Mouse (Mus musculus) lung, embryonic 16.5 days (tissue): Measurements from ENCODE around the gene Cdk5. TPM values are rescaled to one million over a fixed set of nuclear protein-coding genes. Genes with fewer than 3 reads are reported as not detected.

ENCODE experiments used
- ATAC-seq: fragments of 200-750 bp; cut with Nextera tagmentation; 2 replicates; pipeline ENCODE4 v1.8.0; 2017; ENCODE audit warnings: low read depth, mild to moderate bottlenecking, moderate library complexity
- H3K27ac ChIP-seq: fragments of 300-500 bp; sonication (generic); 2 replicates; pipeline ENCODE4 v1.5.1; 2014; ENCODE audit warnings: mild to moderate bottlenecking, control low read depth, low read length
- H3K27me3 ChIP-seq: fragments of 300-500 bp; sonication (generic); 2 replicates; pipeline ENCODE4 v1.6.1; 2014; ENCODE audit warnings: low read depth, low read length, mixed read lengths; ENCODE audit not compliant: control insufficient read depth, insufficient read depth
- H3K36me3 ChIP-seq: fragments of 300-500 bp; sonication (generic); 2 replicates; pipeline ENCODE4 v1.6.1; 2014; ENCODE audit warnings: low read length; ENCODE audit not compliant: control insufficient read depth, insufficient read depth
- H3K4me1 ChIP-seq: fragments of 300-500 bp; sonication (generic); replicated peaks from 2 replicates; pipeline ENCODE4 v1.6.1; 2014; ENCODE audit warnings: low read length, mixed read lengths; ENCODE audit not compliant: control insufficient read depth, insufficient read depth
- H3K4me2 ChIP-seq: fragments of 300-500 bp; sonication (generic); 2 replicates; pipeline ENCODE4 v1.6.1; 2014; ENCODE audit warnings: low read depth, low read length, control low read depth
- H3K4me3 ChIP-seq: fragments of 300-500 bp; sonication (generic); 2 replicates; pipeline ENCODE4 v1.5.1; 2014; ENCODE audit warnings: mild to moderate bottlenecking, low read length, control low read depth
- H3K9ac ChIP-seq: fragments of 300-500 bp; sonication (generic); 2 replicates; pipeline ENCODE4 v1.6.1; 2014; ENCODE audit warnings: low read length, control low read depth
- H3K9me3 ChIP-seq: fragments of 300-500 bp; sonication (generic); 2 replicates; pipeline ENCODE4 v1.6.1; 2016; ENCODE audit warnings: low read length; ENCODE audit not compliant: control insufficient read depth
- WGBS: fragments of 180-500 bp; shearing (Covaris S2); extraction: QIAGEN DNeasy Blood & Tissue Kit; methylation state at CpG from one replicate; pipeline ENCODE4 v1.1.7; 2014; 5-methylcytosine and 5-hydroxymethylcytosine counted together
- polyA plus RNA-seq: library from polyadenylated mRNA; unstranded; fragments of >200 nt; fragmentation: Nextera tagmentation; extraction: Ambion mirVana; gene quantifications from 2 replicates; pipeline ENCODE4 v1.2.1, GENCODE M21; 2015

Gene Cdk5
- polyA plus RNA-seq = 43.0 and 45.8 TPM in 2 replicates

DNA sequence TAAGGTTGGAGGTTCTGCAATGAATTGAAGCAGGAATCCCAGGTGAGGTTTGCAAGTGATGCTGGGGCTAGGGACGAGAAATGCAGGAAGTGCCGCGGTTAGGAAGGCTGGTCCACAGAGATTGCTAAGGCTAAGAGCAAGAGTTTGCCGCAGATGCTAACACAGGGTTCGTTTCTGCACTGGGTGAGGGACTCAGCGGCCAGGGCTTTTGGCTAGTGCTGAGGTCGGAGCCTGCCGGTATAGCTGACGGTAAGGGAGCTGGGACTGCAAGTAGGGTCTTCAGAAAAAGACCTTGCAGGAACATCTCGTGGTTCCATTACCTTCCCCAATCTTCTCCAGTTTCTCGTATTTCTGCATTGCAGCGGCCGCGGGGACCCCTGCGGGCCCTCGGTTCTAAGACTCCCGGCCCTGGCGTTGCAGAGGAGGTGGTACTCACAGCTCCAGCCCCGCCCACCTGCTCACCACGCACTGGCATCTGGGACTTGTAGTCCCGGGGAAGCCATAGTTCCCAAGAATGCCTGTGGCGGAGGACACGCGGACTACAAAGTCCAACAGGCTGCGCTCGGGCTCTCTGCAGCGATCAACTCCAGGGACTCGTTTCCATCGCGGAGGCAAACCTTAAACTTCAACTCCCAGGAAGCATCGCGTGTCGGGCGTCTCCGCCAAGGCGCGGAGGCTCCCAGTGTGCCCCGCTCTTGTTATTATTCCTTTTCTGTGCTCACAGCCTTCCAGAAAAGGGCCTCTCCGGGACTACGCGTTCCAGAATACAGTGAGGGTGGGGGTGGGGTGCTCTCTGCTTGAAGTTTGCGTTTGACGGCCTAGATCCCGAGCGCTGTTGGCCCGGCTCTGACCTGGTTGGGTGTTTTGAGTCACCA, at the start of gene Cdk5, which contains the start of gene Slc4a2:
Cdk5 (minus strand) TSS at position 402 of the 875 bp plus-strand sequence.
Slc4a2 (plus strand) TSS at position 709 of the 875 bp plus-strand sequence.
- Histone ChIP-seq H3K9ac (peak within 1 kb of the TSS; percentile 73), H3K9me3 (no peaks in the 10 kb centered on the region), H3K36me3 (peaks cover 4% of the 10 kb centered on the region; the same call in 1 of the 2 replicates), H3K4me3 (peak within 1 kb of the TSS; percentile 59), H3K27ac (peak within 1 kb of the TSS; percentile 98), H3K4me1 (peaks cover 26% of the 10 kb centered on the region), H3K4me2 (peak within 1 kb of the TSS; percentile 84), H3K27me3 (no peaks in the 10 kb centered on the region)
- peak; percentile 93 for ATAC-seq
- WGBS = under 1% methylated on average over 46 of the region's 46 CpGs

DNA sequence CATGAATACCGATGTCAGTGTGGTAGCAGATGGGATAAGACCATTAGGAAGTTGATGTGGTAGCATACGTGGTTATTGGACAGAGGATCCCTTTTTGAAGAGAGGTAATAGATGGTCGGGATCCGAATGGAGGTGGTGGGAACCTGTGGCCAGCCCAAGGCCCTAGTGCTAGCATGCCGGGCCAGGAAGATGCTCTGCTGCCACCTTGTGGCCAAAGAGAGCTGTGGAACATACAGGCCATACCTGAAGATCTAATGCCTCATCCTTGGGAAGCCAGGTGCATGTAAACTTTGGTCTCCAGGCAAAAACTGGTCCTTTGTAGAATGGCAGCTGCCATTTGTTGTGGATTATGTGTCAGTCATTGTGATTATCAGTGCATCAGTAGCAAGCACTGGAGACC, 47.3 kb upstream of the Cdk5 start:
- Histone ChIP-seq H3K36me3 (no peaks in the 10 kb centered on the region), H3K27ac (no peak overlapping the region), H3K9me3 (no peaks in the 10 kb centered on the region), H3K4me1 (peaks cover 22% of the 10 kb centered on the region), H3K4me3 (no peak overlapping the region), H3K27me3 (no peaks in the 10 kb centered on the region), H3K4me2 (no peak overlapping the region), H3K9ac (no peak overlapping the region)
- 10% methylated on average over 5 of the region's 5 CpGs for WGBS
- ATAC-seq = 0 out of 2 replicates have a peak, but pooled peaks have one; percentile 21

- H3K9me3 ChIP-seq = no peaks in the 10 kb centered on the region
- ATAC-seq = no peak
- no peak overlapping the region for H3K4me2 ChIP-seq
- H3K27me3 ChIP-seq = no peaks in the 10 kb centered on the region
- peak overlapping the region; percentile 26; the same call in 1 of the 2 replicates for H3K9ac ChIP-seq
- no peaks in the 10 kb centered on the region for H3K36me3 ChIP-seq
- no peak overlapping the region for H3K27ac ChIP-seq
- H3K4me3 ChIP-seq = no peak overlapping the region
- no peaks in the 10 kb centered on the region for H3K4me1 ChIP-seq
- WGBS = 52% methylated on average over 12 of the region's 12 CpGs
These were observed 43.4 kb upstream of the Cdk5 start for GRCm38 (mm10) chr5:24466762-24467161.

- H3K9ac ChIP-seq = peak overlapping the region; percentile 22
- H3K27ac ChIP-seq = peak overlapping the region; percentile 84
- no peak overlapping the region for H3K4me2 ChIP-seq
- ATAC-seq = no peak
- no peak overlapping the region for H3K4me3 ChIP-seq
- no peaks in the 10 kb centered on the region for H3K27me3 ChIP-seq
- WGBS = 59% methylated on average over 7 of the region's 7 CpGs
- H3K9me3 ChIP-seq = no peaks in the 10 kb centered on the region
- H3K4me1 ChIP-seq = peaks cover 31% of the 10 kb centered on the region
- H3K36me3 ChIP-seq = no peaks in the 10 kb centered on the region
These were observed 32.3 kb upstream of the Cdk5 start for GRCm38 (mm10) chr5:24455613-24456012.

GRCm38 (mm10) chr5:24455076-24455475, 31.7 kb upstream of the Cdk5 start:
- Histone ChIP-seq H3K27me3 (no peaks in the 10 kb centered on the region), H3K9ac (peak overlapping the region; percentile 22; the same call in 1 of the 2 replicates), H3K4me2 (0 out of 2 replicates have a peak overlapping the region, but pooled peaks have one; percentile 3), H3K4me3 (no peak overlapping the region), H3K4me1 (peaks cover 31% of the 10 kb centered on the region), H3K27ac (peak overlapping the region; percentile 84), H3K9me3 (no peaks in the 10 kb centered on the region), H3K36me3 (no peaks in the 10 kb centered on the region)
- WGBS = 64% methylated on average over 3 of the region's 3 CpGs
- no peak for ATAC-seq

- peak overlapping the region; percentile 95 for H3K4me2 ChIP-seq
- H3K4me3 ChIP-seq = peak overlapping the region; percentile 89
- no peaks in the 10 kb centered on the region for H3K27me3 ChIP-seq
- H3K4me1 ChIP-seq = peaks cover 31% of the 10 kb centered on the region
- H3K9me3 ChIP-seq = no peaks in the 10 kb centered on the region
- no peak for ATAC-seq
- no peak overlapping the region for H3K27ac ChIP-seq
- no peaks in the 10 kb centered on the region for H3K36me3 ChIP-seq
- WGBS = 19% methylated on average over 2 of the region's 2 CpGs
- peak overlapping the region; percentile 94 for H3K9ac ChIP-seq
These were observed 30.6 kb upstream of the Cdk5 start for GRCm38 (mm10) chr5:24453985-24454303.

- no peak for ATAC-seq
- H3K4me2 ChIP-seq = peak overlapping the region; percentile 95
- peak overlapping the region; percentile 83 for H3K27ac ChIP-seq
- H3K9me3 ChIP-seq = no peaks in the 10 kb centered on the region
- WGBS = 11% methylated on average over 5 of the region's 5 CpGs
- peak overlapping the region; percentile 94 for H3K9ac ChIP-seq
- H3K36me3 ChIP-seq = no peaks in the 10 kb centered on the region
- peak overlapping the region; percentile 89 for H3K4me3 ChIP-seq
- H3K27me3 ChIP-seq = no peaks in the 10 kb centered on the region
- H3K4me1 ChIP-seq = peaks cover 31% of the 10 kb centered on the region
These were observed 30.1 kb upstream of the Cdk5 start for GRCm38 (mm10) chr5:24453283-24453984.

DNA sequence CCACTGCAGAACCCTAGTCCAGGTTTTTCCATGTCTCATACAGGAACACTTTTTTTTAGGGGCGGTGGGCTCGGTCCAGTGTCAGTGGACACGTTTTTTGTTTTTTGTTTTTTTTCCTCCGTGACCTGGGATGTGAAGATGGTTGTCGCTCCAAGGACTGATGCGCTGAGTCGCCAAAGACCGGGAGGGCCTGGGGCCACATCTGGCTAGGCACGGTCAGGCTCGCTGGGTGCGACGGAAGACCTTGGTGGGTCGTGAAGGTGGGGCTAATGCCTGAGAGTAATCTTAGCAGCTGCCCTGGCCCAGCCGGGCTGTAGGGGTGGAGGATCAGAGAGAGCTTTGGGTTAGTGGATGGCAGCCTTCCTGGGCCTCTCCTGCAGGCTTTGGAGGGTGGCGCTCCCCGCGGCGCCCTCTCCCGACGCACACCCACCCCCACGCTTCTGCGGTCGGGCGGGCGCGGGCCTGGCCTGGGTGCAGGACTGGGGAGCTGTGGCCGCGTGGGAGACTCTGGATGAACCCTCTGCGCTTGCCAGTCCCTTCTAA, 29.4 kb upstream of the Cdk5 start:
- Histone ChIP-seq H3K27ac (peak overlapping the region; percentile 83), H3K36me3 (no peaks in the 10 kb centered on the region), H3K4me1 (peaks cover 34% of the 10 kb centered on the region), H3K4me3 (peak overlapping the region; percentile 89), H3K27me3 (no peaks in the 10 kb centered on the region), H3K9me3 (no peaks in the 10 kb centered on the region), H3K9ac (peak overlapping the region; percentile 94), H3K4me2 (peak overlapping the region; percentile 95)
- peak; percentile 4; the same call in 1 of the 2 replicates for ATAC-seq
- WGBS = under 1% methylated on average over 29 of the region's 29 CpGs
